Mouse (Mus musculus) olfactory bulb, adult 2 months (tissue): ENCODE results near the gene Gm13083. TPM values are rescaled to one million over a fixed set of nuclear protein-coding genes. Genes with fewer than 3 reads are reported as not detected.
"Not testable (repeated sequence)": the region's sequence is repeated elsewhere in the genome, so short reads cannot be mapped to it uniquely, and the experiment has no call there.

Experiments
- H3K27ac ChIP-seq: fragments of 200-500 bp; 2 replicates; pipeline ENCODE4 v1.5.1; 2012; ENCODE audit warnings: low read depth, low read length; ENCODE audit not compliant: insufficient read depth
- H3K4me1 ChIP-seq: fragments of 200-500 bp; 2 replicates; pipeline ENCODE4 v1.6.1; 2012; ENCODE audit warnings: low read length; ENCODE audit not compliant: control insufficient read depth, insufficient read depth
- H3K4me3 ChIP-seq: fragments of 200-500 bp; 2 replicates; pipeline ENCODE4 v1.5.1; 2012; ENCODE audit warnings: mild to moderate bottlenecking, low read depth, low read length, moderate library complexity; ENCODE audit not compliant: insufficient read depth
- WGBS: fragments of 180-500 bp; shearing (Covaris S2); methylation state at CpG from one replicate; pipeline ENCODE4 v1.1.7; 2018; 5-methylcytosine and 5-hydroxymethylcytosine counted together
- polyA plus RNA-seq: library from polyadenylated mRNA; stranded (reverse); fragments of >200 nt; gene quantifications from 2 replicates; pipeline ENCODE4 v1.2.4, GENCODE M21; 2012; ENCODE audit warnings: low replicate concordance; ENCODE audit not compliant: missing spikeins, insufficient read depth, insufficient read length

The Gm13083 gene
- not detected in 2 replicates for polyA plus RNA-seq

DNA sequence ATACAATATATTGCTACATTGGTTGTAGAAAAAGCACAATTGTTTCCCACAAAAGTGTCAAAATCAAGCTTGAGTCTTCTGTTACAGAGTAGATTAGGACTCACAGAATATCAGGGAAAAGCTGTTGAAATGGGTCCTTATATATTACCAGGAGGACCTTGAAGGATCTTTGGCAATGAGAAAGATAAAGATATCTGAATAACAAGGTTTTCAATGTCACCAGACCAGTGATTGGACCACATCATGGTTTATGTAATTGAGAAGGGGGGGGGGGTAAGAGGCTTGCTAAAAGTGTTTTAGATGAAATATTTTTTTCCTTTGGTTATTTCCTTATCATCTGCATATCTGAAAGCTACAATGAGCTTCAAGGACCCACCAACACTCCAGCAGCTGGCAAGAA is at the start of gene Gm13083:
Gene Gm13083 (plus strand): TSS at position 301 of the 400 bp plus-strand sequence.
- not testable (repeated sequence) for H3K4me1 ChIP-seq, H3K27ac ChIP-seq

GRCm38 (mm10) chr4:143611927-143612326 is 2.9 kb upstream of the Gm13083 start:
- H3K4me3 ChIP-seq, H3K4me1 ChIP-seq, H3K27ac ChIP-seq: not testable (repeated sequence)
- 86% methylated on average over 9 of the region's 9 CpGs for WGBS

More for the DNA sequence above, at the start of gene Gm13083:
- not testable (repeated sequence) for H3K4me3 ChIP-seq

DNA sequence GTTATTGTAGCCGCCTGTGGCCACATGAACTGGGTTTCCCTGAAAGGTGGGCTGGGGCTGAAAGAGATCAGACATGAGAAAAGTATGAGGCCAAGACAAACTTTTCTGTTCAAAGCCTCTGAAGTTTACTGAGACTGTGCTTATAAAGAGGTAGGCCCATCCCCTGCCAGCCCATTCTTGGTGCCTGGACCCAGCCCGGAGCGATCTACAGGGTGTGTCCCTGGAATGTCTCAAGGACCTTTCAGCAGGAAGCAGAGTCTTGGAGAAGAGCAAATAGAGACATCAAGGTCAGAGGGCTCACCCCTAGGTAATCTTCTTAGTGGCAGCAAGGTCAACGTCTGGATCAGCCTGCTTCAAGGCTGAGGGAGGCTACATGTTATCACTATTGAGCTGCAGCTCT is 3.3 kb downstream of the Gm13083 start:
- H3K4me3 ChIP-seq, H3K4me1 ChIP-seq, H3K27ac ChIP-seq: not testable (repeated sequence)
- 82% methylated on average over 4 of the region's 4 CpGs for WGBS

DNA sequence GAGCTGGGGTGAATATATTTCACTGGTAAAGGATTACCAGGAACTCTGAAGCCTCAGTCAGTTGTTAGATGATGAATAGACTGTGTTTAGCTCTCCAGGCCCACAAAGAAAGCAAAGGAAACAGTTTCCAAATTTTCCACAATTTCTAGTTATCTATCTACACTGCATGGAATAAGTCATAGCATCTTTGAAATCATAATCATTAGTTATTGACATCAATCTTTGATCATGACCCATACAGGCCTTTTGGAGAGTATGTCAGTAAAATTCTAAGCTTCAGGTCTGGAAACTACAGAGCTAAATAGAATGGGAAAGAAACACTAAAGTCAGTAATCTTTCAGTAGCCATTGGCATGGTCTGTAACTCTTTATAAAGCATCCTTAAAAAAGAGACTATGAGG is 42.3 kb downstream of the Gm13083 start, which contains the start of gene Gm13088:
Gene Gm13088 (minus strand): TSS at position 101 of the 400 bp plus-strand sequence.
- not testable (repeated sequence) for H3K4me3 ChIP-seq, H3K4me1 ChIP-seq, H3K27ac ChIP-seq

Other genes with a start within 250 kb of the Gm13083 start
- not detected in 2 replicates for gene Pramel1, start 220.6 kb upstream of the Gm13083 start, polyA plus RNA-seq
- not detected in 2 replicates for gene Pramef8, start 202.6 kb upstream of the Gm13083 start, polyA plus RNA-seq
- not detected in 2 replicates for gene Oog4, start 164.7 kb upstream of the Gm13083 start, polyA plus RNA-seq
- gene Gm13043, start 103.7 kb upstream of the Gm13083 start, polyA plus RNA-seq, result not detected in 2 replicates
- not detected in 2 replicates for gene Gm13040, start 79.0 kb upstream of the Gm13083 start, polyA plus RNA-seq
- not detected in 2 replicates for gene BC080695, start 63.3 kb upstream of the Gm13083 start, polyA plus RNA-seq
- gene Gm13057, start 63.3 kb upstream of the Gm13083 start, polyA plus RNA-seq, result not detected in 2 replicates
- not detected in 2 replicates for gene Gm13088, start 42.2 kb downstream of the Gm13083 start, polyA plus RNA-seq
- gene Gm13089, start 87.7 kb downstream of the Gm13083 start, polyA plus RNA-seq, result not detected in 2 replicates
- not detected in 2 replicates for gene Gm13078, start 104.5 kb downstream of the Gm13083 start, polyA plus RNA-seq
- not detected in 2 replicates for gene Gm13023, start 174.3 kb downstream of the Gm13083 start, polyA plus RNA-seq
- not detected in 2 replicates for gene Gm13084, start 201.1 kb downstream of the Gm13083 start, polyA plus RNA-seq
- gene Gm13103, start 231.5 kb downstream of the Gm13083 start, polyA plus RNA-seq, result not detected in 2 replicates